Mouse (Mus musculus): ENCODE data around the gene Slc35g1. TPM values are rescaled to one million over a fixed set of nuclear protein-coding genes. Genes with fewer than 3 reads are reported as not detected.
A peak's percentile ranks its signal among the peaks of the same experiment; 100 is the strongest.
"Not testable (repeated sequence)": the region's sequence is repeated elsewhere in the genome, so short reads cannot be mapped to it uniquely, and the experiment has no call there.

Slc35g1 gene
- polyA plus RNA-seq, 1 experiment from 2014 or later: 1.4 TPM

DNA sequence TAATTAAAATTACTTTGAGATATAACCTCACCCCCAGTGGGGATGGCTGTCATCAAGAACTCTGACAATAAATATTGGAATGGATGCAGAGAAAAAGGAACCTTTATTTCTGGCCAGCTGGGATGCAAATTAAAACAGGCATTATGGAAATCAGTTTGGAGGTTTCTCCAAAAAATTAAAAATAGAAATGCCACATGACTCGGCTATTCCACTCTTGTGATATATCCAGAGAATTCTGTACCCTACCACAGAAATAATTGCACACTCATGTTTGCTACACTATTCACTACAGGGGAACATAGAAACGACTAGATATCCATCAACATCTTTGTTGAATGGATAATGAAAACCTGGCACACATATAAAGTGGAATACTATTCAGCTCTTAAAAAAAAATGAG is 33.9 kb upstream of the Slc35g1 start:
- no peaks in the 10 kb centered on the region for H3K4me1 ChIP-seq
- no peaks in the 10 kb centered on the region for H3K9me3 ChIP-seq
- H3K9ac ChIP-seq (replicated peaks): no peak overlapping the region
- H3K4me2 ChIP-seq (replicated peaks): no peak overlapping the region
- no peak overlapping the region for H3K27ac ChIP-seq (replicated peaks)
- no peak for ATAC-seq (replicated peaks)
- no peak overlapping the region for H3K4me3 ChIP-seq
- 59% methylated on average over 2 of the region's 2 CpGs for WGBS
- no peaks in the 10 kb centered on the region for H3K27me3 ChIP-seq
- H3K36me3 ChIP-seq: no peaks in the 10 kb centered on the region

DNA sequence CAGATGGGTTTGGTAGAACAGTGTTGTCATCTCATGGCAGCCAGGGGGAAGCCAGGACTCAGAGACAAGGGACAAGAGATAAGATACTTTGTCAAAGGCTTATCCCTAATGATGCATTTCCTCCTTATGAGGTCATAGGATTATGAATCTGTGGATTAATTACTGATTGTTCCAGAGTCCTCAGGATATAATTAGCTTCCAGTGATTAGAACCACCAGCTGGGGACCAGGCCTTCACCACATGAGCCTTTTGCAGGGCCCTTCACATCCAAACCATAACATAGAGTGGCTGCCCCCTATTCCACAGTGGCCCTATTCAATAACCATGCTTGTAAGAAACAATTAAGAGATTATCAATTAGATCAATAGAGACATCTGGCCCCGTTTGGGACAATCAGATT is 32.4 kb upstream of the Slc35g1 start:
- H3K4me1 ChIP-seq: no peaks in the 10 kb centered on the region
- no peak overlapping the region for H3K4me2 ChIP-seq (replicated peaks)
- WGBS: 24% methylated on average over 1 of the region's 1 CpGs
- no peak for ATAC-seq (replicated peaks)
- H3K27me3 ChIP-seq: no peaks in the 10 kb centered on the region
- no peak overlapping the region for H3K9ac ChIP-seq (replicated peaks)
- H3K9me3 ChIP-seq: no peaks in the 10 kb centered on the region
- no peak overlapping the region for H3K27ac ChIP-seq (replicated peaks)
- H3K4me3 ChIP-seq: no peak overlapping the region
- H3K36me3 ChIP-seq: no peaks in the 10 kb centered on the region

- Histone ChIP-seq H3K9me3 (no peaks in the 10 kb centered on the region), H3K4me3 (no peak overlapping the region), H3K27me3 (no peaks in the 10 kb centered on the region), H3K4me2 (replicated peaks) (no peak overlapping the region), H3K27ac (replicated peaks) (no peak overlapping the region), H3K36me3 (no peaks in the 10 kb centered on the region), H3K9ac (replicated peaks) (no peak overlapping the region), H3K4me1 (no peaks in the 10 kb centered on the region)
- ATAC-seq (replicated peaks): no peak
- 52% methylated on average over 6 of the region's 6 CpGs for WGBS
These were observed 31.7 kb upstream of the Slc35g1 start for GRCm38 (mm10) chr19:38363879-38364659.

GRCm38 (mm10) chr19:38364939-38365614 is 30.7 kb upstream of the Slc35g1 start:
- H3K4me2 ChIP-seq (replicated peaks): no peak overlapping the region
- H3K4me3 ChIP-seq: no peak overlapping the region
- H3K36me3 ChIP-seq: no peaks in the 10 kb centered on the region
- no peak for ATAC-seq (replicated peaks)
- H3K4me1 ChIP-seq: no peaks in the 10 kb centered on the region
- no peaks in the 10 kb centered on the region for H3K27me3 ChIP-seq
- H3K27ac ChIP-seq (replicated peaks): no peak overlapping the region
- WGBS: 61% methylated on average over 11 of the region's 11 CpGs
- H3K9me3 ChIP-seq: no peaks in the 10 kb centered on the region
- no peak overlapping the region for H3K9ac ChIP-seq (replicated peaks)

GRCm38 (mm10) chr19:38372460-38373102 is 23.2 kb upstream of the Slc35g1 start:
- ATAC-seq (replicated peaks): no peak
- Histone ChIP-seq H3K36me3 (no peaks in the 10 kb centered on the region), H3K27me3 (no peaks in the 10 kb centered on the region), H3K27ac (replicated peaks) (no peak overlapping the region), H3K9ac (replicated peaks) (no peak overlapping the region), H3K4me3 (no peak overlapping the region), H3K4me1 (no peaks in the 10 kb centered on the region), H3K4me2 (replicated peaks) (no peak overlapping the region), H3K9me3 (no peaks in the 10 kb centered on the region)
- 39% methylated on average over 11 of the region's 11 CpGs for WGBS

GRCm38 (mm10) chr19:38373371-38373770 is 22.4 kb upstream of the Slc35g1 start:
- no peak overlapping the region for H3K4me3 ChIP-seq
- no peak for ATAC-seq (replicated peaks)
- no peaks in the 10 kb centered on the region for H3K27me3 ChIP-seq
- H3K4me2 ChIP-seq (replicated peaks): no peak overlapping the region
- no peaks in the 10 kb centered on the region for H3K9me3 ChIP-seq
- no peaks in the 10 kb centered on the region for H3K36me3 ChIP-seq
- H3K27ac ChIP-seq (replicated peaks): no peak overlapping the region
- no peaks in the 10 kb centered on the region for H3K4me1 ChIP-seq
- no peak overlapping the region for H3K9ac ChIP-seq (replicated peaks)
- 50% methylated on average over 2 of the region's 2 CpGs for WGBS

- WGBS: 95% methylated on average over 12 of the region's 12 CpGs
- no peak overlapping the region for H3K4me2 ChIP-seq (replicated peaks)
- H3K27ac ChIP-seq (replicated peaks): no peak overlapping the region
- no peaks in the 10 kb centered on the region for H3K9me3 ChIP-seq
- H3K9ac ChIP-seq (replicated peaks): no peak overlapping the region
- no peaks in the 10 kb centered on the region for H3K27me3 ChIP-seq
- no peak for ATAC-seq (replicated peaks)
- H3K36me3 ChIP-seq: no peaks in the 10 kb centered on the region
- H3K4me1 ChIP-seq: no peaks in the 10 kb centered on the region
- no peak overlapping the region for H3K4me3 ChIP-seq
These were observed 12.0 kb upstream of the Slc35g1 start for GRCm38 (mm10) chr19:38383769-38384168.

- not testable (repeated sequence) for H3K27ac ChIP-seq (replicated peaks); H3K9me3 ChIP-seq; H3K4me3 ChIP-seq; ATAC-seq (replicated peaks); H3K27me3 ChIP-seq; H3K4me1 ChIP-seq; H3K4me2 ChIP-seq (replicated peaks); H3K9ac ChIP-seq (replicated peaks); H3K36me3 ChIP-seq
- 97% methylated on average over 1 of the region's 1 CpGs for whole genome bisulfite sequencing
These were observed 8.8 kb upstream of the Slc35g1 start for GRCm38 (mm10) chr19:38387021-38387420.

DNA sequence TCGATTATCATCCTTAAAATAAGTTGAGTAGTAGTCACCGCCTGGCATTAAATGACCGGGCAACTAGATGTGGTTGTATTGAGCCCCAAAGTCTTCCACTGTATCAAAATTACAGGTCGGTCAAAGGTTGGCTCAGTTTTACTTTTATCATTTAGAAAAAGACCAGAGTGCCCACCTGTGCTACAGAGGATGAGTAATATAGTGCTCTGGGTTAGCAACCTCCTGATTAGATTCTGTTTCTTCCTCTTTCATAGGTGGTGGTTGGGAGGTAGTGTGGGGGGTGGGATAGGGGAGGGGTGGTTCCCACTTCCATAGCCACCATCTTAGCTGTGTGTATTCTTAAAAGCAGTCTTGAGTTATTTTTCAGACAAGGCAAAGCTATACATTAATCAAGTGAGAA is 7.9 kb upstream of the Slc35g1 start:
- Histone ChIP-seq H3K27me3 (no peaks in the 10 kb centered on the region), H3K9ac (replicated peaks) (no peak overlapping the region), H3K9me3 (no peaks in the 10 kb centered on the region), H3K4me2 (replicated peaks) (no peak overlapping the region), H3K4me1 (no peaks in the 10 kb centered on the region), H3K36me3 (no peaks in the 10 kb centered on the region), H3K4me3 (no peak overlapping the region), H3K27ac (replicated peaks) (no peak overlapping the region)
- 94% methylated on average over 4 of the region's 4 CpGs for WGBS
- no peak for ATAC-seq (replicated peaks)

DNA sequence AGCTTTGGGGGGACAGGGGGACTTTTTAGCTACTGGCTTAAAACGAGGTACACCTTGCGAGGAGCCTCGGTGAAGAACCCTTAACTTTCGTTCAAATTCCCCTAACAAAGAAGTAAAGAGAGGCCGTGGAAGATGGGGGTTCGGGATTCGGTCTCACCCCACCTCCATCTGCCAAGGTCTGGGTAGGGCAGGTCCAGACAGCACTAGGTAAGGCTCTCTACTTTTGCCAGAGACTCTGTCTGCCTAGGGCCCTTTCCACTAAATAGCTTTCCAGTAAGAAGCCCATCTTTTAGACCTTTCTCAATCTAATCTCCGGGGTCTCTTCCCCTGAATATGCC is 822 bp downstream of the Slc35g1 start:
- H3K27ac ChIP-seq (replicated peaks): no peak overlapping the region
- H3K4me1 ChIP-seq: peaks cover 17% of the 10 kb centered on the region
- 0 out of 2 replicates have a peak, but pooled peaks have one; percentile 32 for ATAC-seq (replicated peaks)
- peak overlapping the region; percentile 92 for H3K4me2 ChIP-seq (replicated peaks)
- H3K4me3 ChIP-seq: peak overlapping the region; percentile 91
- WGBS: 17% methylated on average over 8 of the region's 8 CpGs
- H3K9ac ChIP-seq (replicated peaks): peak overlapping the region; percentile 83
- no peaks in the 10 kb centered on the region for H3K9me3 ChIP-seq
- H3K27me3 ChIP-seq: no peaks in the 10 kb centered on the region
- no peaks in the 10 kb centered on the region for H3K36me3 ChIP-seq

DNA sequence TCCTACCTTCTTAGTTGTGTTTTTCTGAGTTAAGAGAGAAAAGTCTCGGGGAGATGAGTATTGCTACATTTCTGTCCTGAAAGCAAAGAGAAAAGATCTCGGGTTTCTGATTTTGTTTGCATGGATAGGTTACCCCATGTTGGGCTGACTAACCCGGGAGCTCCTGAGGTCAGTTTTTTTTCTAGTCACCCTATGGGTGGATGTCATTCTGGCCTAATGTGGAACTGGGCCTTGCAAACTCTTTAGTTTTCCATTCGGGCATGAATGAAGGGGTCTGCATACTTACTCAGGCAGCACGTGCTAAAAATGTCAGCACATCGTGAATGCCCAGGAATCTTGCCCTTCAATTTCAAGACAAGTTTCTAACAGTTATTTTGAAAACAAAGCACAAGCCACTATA is 1.2 kb downstream of the Slc35g1 start:
- peak overlapping the region; percentile 92; the same call in 1 of the 2 replicates for H3K4me2 ChIP-seq (replicated peaks)
- H3K9ac ChIP-seq (replicated peaks): no peak overlapping the region
- H3K4me1 ChIP-seq: peaks cover 17% of the 10 kb centered on the region
- no peak overlapping the region for H3K4me3 ChIP-seq
- H3K9me3 ChIP-seq: no peaks in the 10 kb centered on the region
- no peak overlapping the region for H3K27ac ChIP-seq (replicated peaks)
- 17% methylated on average over 6 of the region's 6 CpGs for WGBS
- no peaks in the 10 kb centered on the region for H3K27me3 ChIP-seq
- no peak for ATAC-seq (replicated peaks)
- no peaks in the 10 kb centered on the region for H3K36me3 ChIP-seq

DNA sequence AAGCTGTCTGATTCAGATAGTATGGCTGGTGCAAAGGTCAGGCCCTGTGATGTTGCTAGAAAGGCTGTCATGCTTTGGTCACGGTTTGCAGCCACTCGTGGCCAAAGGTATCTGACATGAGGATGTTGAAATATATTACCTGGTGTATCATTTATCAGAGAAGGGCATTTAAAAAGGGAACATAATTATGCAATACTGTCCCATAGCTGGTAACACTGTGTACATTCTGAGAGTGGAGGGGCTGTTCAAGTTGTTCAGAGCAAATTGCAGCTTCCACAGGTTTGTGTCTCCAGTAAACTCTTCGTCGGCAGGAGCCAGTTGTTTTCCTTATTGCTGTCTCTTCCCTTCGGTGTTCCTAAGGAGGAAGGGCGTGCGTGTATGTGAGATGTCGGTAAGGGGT is 3.2 kb downstream of the Slc35g1 start:
- Histone ChIP-seq H3K9ac (replicated peaks) (no peak overlapping the region), H3K9me3 (no peaks in the 10 kb centered on the region), H3K36me3 (no peaks in the 10 kb centered on the region), H3K4me1 (peaks cover 17% of the 10 kb centered on the region), H3K27me3 (no peaks in the 10 kb centered on the region), H3K27ac (replicated peaks) (no peak overlapping the region), H3K4me3 (no peak overlapping the region), H3K4me2 (replicated peaks) (no peak overlapping the region)
- 94% methylated on average over 8 of the region's 8 CpGs for WGBS
- no peak for ATAC-seq (replicated peaks)
